Mouse (Mus musculus): ENCODE measurements around the gene Klf13. TPM values are rescaled to one million over a fixed set of nuclear protein-coding genes. Genes with fewer than 3 reads are reported as not detected.

Klf13 gene
- polyA plus RNA-seq, 1 experiment from 2014 or later, result 23.0 TPM

- Histone ChIP-seq H3K4me2 (replicated peaks; ENCODE audit: low read depth, low read length) (no peak overlapping the region), H3K27ac (ENCODE audit: low read depth, low read length) (no peak overlapping the region)
- ATAC-seq (ENCODE audit: low FRiP score, low TSS enrichment), result no peak
Observed at GRCm38 (mm10) chr7:63913724-63914692, 24.7 kb downstream of the Klf13 start.

GRCm38 (mm10) chr7:63912924-63913723 is 25.6 kb downstream of the Klf13 start:
- WGBS, result 62% methylated on average over 12 of the region's 12 CpGs
- H3K9ac ChIP-seq (ENCODE audit: low read depth, low read length), result no peak overlapping the region
- H3K36me3 ChIP-seq (ENCODE audit: control insufficient read depth, insufficient read depth, low read length), result no peaks in the 10 kb centered on the region
- ATAC-seq (ENCODE audit: low FRiP score, low TSS enrichment), result no peak
- H3K27ac ChIP-seq (ENCODE audit: low read depth, low read length), result no peak overlapping the region
- H3K27me3 ChIP-seq (ENCODE audit: control insufficient read depth, insufficient read depth, low read length), result no peaks in the 10 kb centered on the region
- no peak overlapping the region for H3K4me2 ChIP-seq (replicated peaks; ENCODE audit: low read depth, low read length)
- H3K4me1 ChIP-seq (ENCODE audit: control insufficient read depth, insufficient read depth, low read length), result peaks cover 47% of the 10 kb centered on the region
- H3K4me3 ChIP-seq (ENCODE audit: low read length), result no peak overlapping the region
- H3K9me3 ChIP-seq (ENCODE audit: control insufficient read depth, low read length), result no peaks in the 10 kb centered on the region

More at GRCm38 (mm10) chr7:63913724-63914692, 24.7 kb downstream of the Klf13 start:
- Histone ChIP-seq H3K27me3 (ENCODE audit: control insufficient read depth, insufficient read depth, low read length) (no peaks in the 10 kb centered on the region), H3K4me3 (ENCODE audit: low read length) (no peak overlapping the region), H3K36me3 (ENCODE audit: control insufficient read depth, insufficient read depth, low read length) (no peaks in the 10 kb centered on the region), H3K9me3 (ENCODE audit: control insufficient read depth, low read length) (no peaks in the 10 kb centered on the region), H3K9ac (ENCODE audit: low read depth, low read length) (no peak overlapping the region), H3K4me1 (ENCODE audit: control insufficient read depth, insufficient read depth, low read length) (peaks cover 42% of the 10 kb centered on the region)
- WGBS, result 47% methylated on average over 10 of the region's 10 CpGs

- no peak overlapping the region for H3K27ac ChIP-seq (ENCODE audit: low read depth, low read length)
- whole genome bisulfite sequencing, result 34% methylated on average over 7 of the region's 7 CpGs
- H3K9ac ChIP-seq (ENCODE audit: low read depth, low read length), result no peak overlapping the region
- H3K9me3 ChIP-seq (ENCODE audit: control insufficient read depth, low read length), result no peaks in the 10 kb centered on the region
- no peak overlapping the region for H3K4me3 ChIP-seq (ENCODE audit: low read length)
- no peak overlapping the region for H3K4me2 ChIP-seq (replicated peaks; ENCODE audit: low read depth, low read length)
- peak; percentile 17; the same call in 1 of the 2 replicates for ATAC-seq (ENCODE audit: low FRiP score, low TSS enrichment)
- no peaks in the 10 kb centered on the region for H3K27me3 ChIP-seq (ENCODE audit: control insufficient read depth, insufficient read depth, low read length)
- peaks cover 44% of the 10 kb centered on the region for H3K4me1 ChIP-seq (ENCODE audit: control insufficient read depth, insufficient read depth, low read length)
- no peaks in the 10 kb centered on the region for H3K36me3 ChIP-seq (ENCODE audit: control insufficient read depth, insufficient read depth, low read length)
Observed at GRCm38 (mm10) chr7:63912234-63912810, 26.4 kb downstream of the Klf13 start.

GRCm38 (mm10) chr7:63911383-63912233 is 27.1 kb downstream of the Klf13 start:
- H3K27me3 ChIP-seq (ENCODE audit: control insufficient read depth, insufficient read depth, low read length), result no peaks in the 10 kb centered on the region
- peak; percentile 32 for ATAC-seq (ENCODE audit: low FRiP score, low TSS enrichment)
- peaks cover 44% of the 10 kb centered on the region for H3K4me1 ChIP-seq (ENCODE audit: control insufficient read depth, insufficient read depth, low read length)

DNA sequence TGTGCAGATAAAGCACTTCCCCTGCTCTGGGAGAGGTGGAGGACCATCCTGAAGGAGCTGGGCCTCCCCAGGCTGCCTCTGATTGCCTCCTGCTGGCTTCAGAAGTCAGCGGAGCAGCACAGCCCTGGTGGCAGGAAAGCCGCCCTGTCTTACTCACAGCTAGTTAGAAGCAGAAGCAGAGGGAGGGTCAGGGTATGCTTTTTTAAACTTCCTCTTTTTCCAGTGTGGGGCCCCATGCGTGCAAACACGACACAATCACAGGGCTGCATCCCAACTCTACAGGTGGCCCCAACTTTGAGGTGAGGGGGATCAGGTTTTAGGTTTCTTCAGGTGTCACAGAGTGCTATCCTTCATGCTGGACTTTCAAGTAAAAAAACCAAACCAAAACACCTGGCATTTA is 27.8 kb downstream of the Klf13 start:
- Histone ChIP-seq H3K9ac (ENCODE audit: low read depth, low read length) (no peak overlapping the region), H3K4me1 (ENCODE audit: control insufficient read depth, insufficient read depth, low read length) (peaks cover 44% of the 10 kb centered on the region), H3K4me2 (replicated peaks; ENCODE audit: low read depth, low read length) (no peak overlapping the region), H3K27me3 (ENCODE audit: control insufficient read depth, insufficient read depth, low read length) (no peaks in the 10 kb centered on the region), H3K9me3 (ENCODE audit: control insufficient read depth, low read length) (no peaks in the 10 kb centered on the region), H3K27ac (ENCODE audit: low read depth, low read length) (no peak overlapping the region), H3K36me3 (ENCODE audit: control insufficient read depth, insufficient read depth, low read length) (no peaks in the 10 kb centered on the region), H3K4me3 (ENCODE audit: low read length) (no peak overlapping the region)
- 21% methylated on average over 4 of the region's 4 CpGs for WGBS
- peak; percentile 51 for ATAC-seq (ENCODE audit: low FRiP score, low TSS enrichment)

More at GRCm38 (mm10) chr7:63911383-63912233, 27.1 kb downstream of the Klf13 start:
- H3K9me3 ChIP-seq (ENCODE audit: control insufficient read depth, low read length), result no peaks in the 10 kb centered on the region
- H3K4me2 ChIP-seq (replicated peaks; ENCODE audit: low read depth, low read length), result no peak overlapping the region
- no peak overlapping the region for H3K9ac ChIP-seq (ENCODE audit: low read depth, low read length)
- WGBS, result 52% methylated on average over 8 of the region's 8 CpGs
- H3K27ac ChIP-seq (ENCODE audit: low read depth, low read length), result no peak overlapping the region
- no peaks in the 10 kb centered on the region for H3K36me3 ChIP-seq (ENCODE audit: control insufficient read depth, insufficient read depth, low read length)
- H3K4me3 ChIP-seq (ENCODE audit: low read length), result no peak overlapping the region

DNA sequence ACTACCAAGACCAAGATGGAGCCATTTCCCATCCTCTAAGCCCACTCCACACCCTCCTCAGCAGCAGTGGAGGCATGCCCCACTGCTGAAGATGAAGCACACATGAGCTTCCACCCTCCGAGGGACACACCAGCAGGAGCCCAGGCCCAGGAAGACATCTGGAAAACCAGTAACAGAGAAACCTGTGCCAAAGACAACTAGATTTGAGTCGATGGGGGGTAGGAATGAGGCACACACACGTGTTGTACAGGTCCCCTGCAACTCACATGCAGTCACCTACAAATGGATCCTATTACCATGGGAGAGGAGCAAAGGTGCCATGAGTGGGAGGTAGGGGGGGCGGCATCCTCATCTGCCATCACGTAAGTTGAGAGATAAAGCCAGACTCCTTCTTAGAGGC is 28.5 kb downstream of the Klf13 start:
- WGBS, result 56% methylated on average over 5 of the region's 5 CpGs

GRCm38 (mm10) chr7:63908496-63909285 is 30.0 kb downstream of the Klf13 start:
- no peak for ATAC-seq (ENCODE audit: low FRiP score, low TSS enrichment)
- peak overlapping the region; percentile 63; the same call in 1 of the 2 replicates for H3K27ac ChIP-seq (ENCODE audit: low read depth, low read length)
- no peak overlapping the region; the same call in 1 of the 2 replicates for H3K4me2 ChIP-seq (replicated peaks; ENCODE audit: low read depth, low read length)
- H3K27me3 ChIP-seq (ENCODE audit: control insufficient read depth, insufficient read depth, low read length), result no peaks in the 10 kb centered on the region
- H3K4me3 ChIP-seq (ENCODE audit: low read length), result no peak overlapping the region
- H3K9ac ChIP-seq (ENCODE audit: low read depth, low read length), result no peak overlapping the region
- no peaks in the 10 kb centered on the region for H3K9me3 ChIP-seq (ENCODE audit: control insufficient read depth, low read length)
- WGBS, result 27% methylated on average over 8 of the region's 11 CpGs
- H3K36me3 ChIP-seq (ENCODE audit: control insufficient read depth, insufficient read depth, low read length), result no peaks in the 10 kb centered on the region
- H3K4me1 ChIP-seq (ENCODE audit: control insufficient read depth, insufficient read depth, low read length), result peaks cover 35% of the 10 kb centered on the region

More for the DNA sequence above, 28.5 kb downstream of the Klf13 start:
- peaks cover 44% of the 10 kb centered on the region for H3K4me1 ChIP-seq (ENCODE audit: control insufficient read depth, insufficient read depth, low read length)
- no peak overlapping the region for H3K4me2 ChIP-seq (replicated peaks; ENCODE audit: low read depth, low read length)
- H3K9ac ChIP-seq (ENCODE audit: low read depth, low read length), result no peak overlapping the region
- no peaks in the 10 kb centered on the region for H3K36me3 ChIP-seq (ENCODE audit: control insufficient read depth, insufficient read depth, low read length)
- H3K9me3 ChIP-seq (ENCODE audit: control insufficient read depth, low read length), result no peaks in the 10 kb centered on the region
- ATAC-seq (ENCODE audit: low FRiP score, low TSS enrichment), result no peak
- no peaks in the 10 kb centered on the region for H3K27me3 ChIP-seq (ENCODE audit: control insufficient read depth, insufficient read depth, low read length)
- H3K4me3 ChIP-seq (ENCODE audit: low read length), result no peak overlapping the region
- H3K27ac ChIP-seq (ENCODE audit: low read depth, low read length), result no peak overlapping the region

All from kidney, embryonic 14.5 days (tissue).